Mouse (Mus musculus): ENCODE measurements around the gene Ighmbp2. TPM values are rescaled to one million over a fixed set of nuclear protein-coding genes. Genes with fewer than 3 reads are reported as not detected.

Ighmbp2 gene
- polyA plus RNA-seq, 1 experiment: 6.3 TPM

GRCm38 (mm10) chr19:3324271-3324811 is 41.5 kb upstream of the Ighmbp2 start:
- no peak for TF ChIP-seq MYOD1 (IDR thresholded peaks at IDR 0.05; ENCODE audit: control insufficient read depth in 1 of 3, insufficient read length in 2 of 3, low read depth in 2 of 3)
- no peak for TF ChIP-seq E2F4 (IDR thresholded peaks at IDR 0.05; ENCODE audit: insufficient read depth)
- TF ChIP-seq USF1 (IDR thresholded peaks at IDR 0.05; ENCODE audit: low read depth): no peak
- no peak for TF ChIP-seq POLR2AphosphoS2 (IDR thresholded peaks at IDR 0.05; ENCODE audit: insufficient read length, low read depth)
- TF ChIP-seq CEBPB (IDR thresholded peaks at IDR 0.05; ENCODE audit: insufficient read depth, poor library complexity, severe bottlenecking): no peak
- TF ChIP-seq MYOG (IDR thresholded peaks at IDR 0.05; ENCODE audit: control insufficient read depth in 1 of 3, insufficient read depth in 1 of 3, insufficient read length in 2 of 3, low read depth in 2 of 3): no peak
- TF ChIP-seq REST (IDR thresholded peaks at IDR 0.05; ENCODE audit: insufficient read depth, insufficient read length): no peak
- TF ChIP-seq TCF12 (IDR thresholded peaks at IDR 0.05; ENCODE audit: insufficient read depth, poor library complexity, severe bottlenecking): no peak
- no peak for TF ChIP-seq MAX (IDR thresholded peaks at IDR 0.05; ENCODE audit: low read depth)
- TF ChIP-seq SRF (IDR thresholded peaks at IDR 0.05; ENCODE audit: control insufficient read depth, insufficient read length, low read depth): no peak
- TF ChIP-seq TCF3 (IDR thresholded peaks at IDR 0.05; ENCODE audit: insufficient read length, low read depth): no peak
- TF ChIP-seq POLR2A (IDR thresholded peaks at IDR 0.05; ENCODE audit: insufficient read length, low read depth): no peak

GRCm38 (mm10) chr19:3323753-3324270 is 41.0 kb upstream of the Ighmbp2 start:
- Histone ChIP-seq H3K4me2 (ENCODE audit: low read depth) (peak overlapping the region; percentile 95), H3K27me3 (ENCODE audit: control insufficient read depth, insufficient read depth, insufficient read length) (no peaks in the 10 kb centered on the region), H3K4me3 (peak overlapping the region; percentile 49), H3K79me2 (ENCODE audit: control insufficient read depth, insufficient read depth) (peaks cover 4% of the 10 kb centered on the region), H3ac (ENCODE audit: control insufficient read depth, insufficient read length) (peak overlapping the region; percentile 3), H3K36me3 (ENCODE audit: control insufficient read depth, insufficient read depth) (no peaks in the 10 kb centered on the region)
- TF ChIP-seq REST (IDR thresholded peaks at IDR 0.05; ENCODE audit: insufficient read depth, insufficient read length) (no peak), MYOG (IDR thresholded peaks at IDR 0.05; ENCODE audit: control insufficient read depth in 1 of 3, insufficient read depth in 1 of 3, insufficient read length in 2 of 3, low read depth in 2 of 3) (peak in 1 of 3 experiments; percentile 26), MYOD1 (IDR thresholded peaks at IDR 0.05; ENCODE audit: control insufficient read depth in 1 of 3, insufficient read length in 2 of 3, low read depth in 2 of 3) (peak in 1 of 3 experiments; percentile 54), SRF (IDR thresholded peaks at IDR 0.05; ENCODE audit: control insufficient read depth, insufficient read length, low read depth) (no peak), POLR2A (IDR thresholded peaks at IDR 0.05; ENCODE audit: insufficient read length, low read depth) (peak; percentile 50), USF1 (IDR thresholded peaks at IDR 0.05; ENCODE audit: low read depth) (peak; percentile 94), POLR2AphosphoS2 (IDR thresholded peaks at IDR 0.05; ENCODE audit: insufficient read length, low read depth) (peak; percentile 34)

More at GRCm38 (mm10) chr19:3324271-3324811, 41.5 kb upstream of the Ighmbp2 start:
- no peaks in the 10 kb centered on the region for H3K36me3 ChIP-seq (ENCODE audit: control insufficient read depth, insufficient read depth)
- H3K4me2 ChIP-seq (ENCODE audit: low read depth): peak overlapping the region; percentile 95
- no peaks in the 10 kb centered on the region for H3K27me3 ChIP-seq (ENCODE audit: control insufficient read depth, insufficient read depth, insufficient read length)
- peaks cover 5% of the 10 kb centered on the region for H3K79me2 ChIP-seq (ENCODE audit: control insufficient read depth, insufficient read depth)
- peak overlapping the region; percentile 49 for H3K4me3 ChIP-seq
- H3ac ChIP-seq (ENCODE audit: control insufficient read depth, insufficient read length): peak overlapping the region; percentile 3

- TF ChIP-seq TCF3 (IDR thresholded peaks at IDR 0.05; ENCODE audit: insufficient read length, low read depth) (no peak), POLR2AphosphoS2 (IDR thresholded peaks at IDR 0.05; ENCODE audit: insufficient read length, low read depth) (peak; percentile 69), CEBPB (IDR thresholded peaks at IDR 0.05; ENCODE audit: insufficient read depth, poor library complexity, severe bottlenecking) (no peak), MYOG (IDR thresholded peaks at IDR 0.05; ENCODE audit: control insufficient read depth in 1 of 3, insufficient read depth in 1 of 3, insufficient read length in 2 of 3, low read depth in 2 of 3) (peak in 1 of 3 experiments; percentile 28), MYOD1 (IDR thresholded peaks at IDR 0.05; ENCODE audit: control insufficient read depth in 1 of 3, insufficient read length in 2 of 3, low read depth in 2 of 3) (peak in 1 of 3 experiments; percentile 22), REST (IDR thresholded peaks at IDR 0.05; ENCODE audit: insufficient read depth, insufficient read length) (no peak), E2F4 (IDR thresholded peaks at IDR 0.05; ENCODE audit: insufficient read depth) (no peak), MAX (IDR thresholded peaks at IDR 0.05; ENCODE audit: low read depth) (no peak), TCF12 (IDR thresholded peaks at IDR 0.05; ENCODE audit: insufficient read depth, poor library complexity, severe bottlenecking) (no peak), POLR2A (IDR thresholded peaks at IDR 0.05; ENCODE audit: insufficient read length, low read depth) (peak; percentile 95), SRF (IDR thresholded peaks at IDR 0.05; ENCODE audit: control insufficient read depth, insufficient read length, low read depth) (no peak)
- peak overlapping the region; percentile 49 for H3K4me3 ChIP-seq
- H3K4me2 ChIP-seq (ENCODE audit: low read depth): peak overlapping the region; percentile 99
- H3ac ChIP-seq (ENCODE audit: control insufficient read depth, insufficient read length): peak overlapping the region; percentile 3
- no peaks in the 10 kb centered on the region for H3K27me3 ChIP-seq (ENCODE audit: control insufficient read depth, insufficient read depth, insufficient read length)
- H3K36me3 ChIP-seq (ENCODE audit: control insufficient read depth, insufficient read depth): no peaks in the 10 kb centered on the region
- H3K79me2 ChIP-seq (ENCODE audit: control insufficient read depth, insufficient read depth): peaks cover 3% of the 10 kb centered on the region
Measured at GRCm38 (mm10) chr19:3323201-3323621, 40.4 kb upstream of the Ighmbp2 start.

GRCm38 (mm10) chr19:3322261-3322969 is 39.6 kb upstream of the Ighmbp2 start, which contains the start of gene Cpt1a:
TSS of gene Cpt1a (plus strand) at chr19:3322334.
- Histone ChIP-seq H3K36me3 (ENCODE audit: control insufficient read depth, insufficient read depth) (no peaks in the 10 kb centered on the region), H3K4me2 (ENCODE audit: low read depth) (peak within 1 kb of the TSS; percentile 99), H3K27me3 (ENCODE audit: control insufficient read depth, insufficient read depth, insufficient read length) (no peaks in the 10 kb centered on the region), H3K4me3 (peak within 1 kb of the TSS; percentile 49), H3K79me2 (ENCODE audit: control insufficient read depth, insufficient read depth) (no peaks in the 10 kb centered on the region), H3ac (ENCODE audit: control insufficient read depth, insufficient read length) (peak within 1 kb of the TSS; percentile 3)
- TF ChIP-seq MYOG (IDR thresholded peaks at IDR 0.05; ENCODE audit: control insufficient read depth in 1 of 3, insufficient read depth in 1 of 3, insufficient read length in 2 of 3, low read depth in 2 of 3): no peak
- TF ChIP-seq TCF12 (IDR thresholded peaks at IDR 0.05; ENCODE audit: insufficient read depth, poor library complexity, severe bottlenecking): no peak
- TF ChIP-seq SRF (IDR thresholded peaks at IDR 0.05; ENCODE audit: control insufficient read depth, insufficient read length, low read depth): no peak
- TF ChIP-seq POLR2AphosphoS2 (IDR thresholded peaks at IDR 0.05; ENCODE audit: insufficient read length, low read depth): no peak
- no peak for TF ChIP-seq CEBPB (IDR thresholded peaks at IDR 0.05; ENCODE audit: insufficient read depth, poor library complexity, severe bottlenecking)
- TF ChIP-seq USF1 (IDR thresholded peaks at IDR 0.05; ENCODE audit: low read depth): no peak
- TF ChIP-seq REST (IDR thresholded peaks at IDR 0.05; ENCODE audit: insufficient read depth, insufficient read length): no peak
- no peak for TF ChIP-seq MYOD1 (IDR thresholded peaks at IDR 0.05; ENCODE audit: control insufficient read depth in 1 of 3, insufficient read length in 2 of 3, low read depth in 2 of 3)

Measured in myocyte (in vitro differentiated cells).